Mouse (Mus musculus): ENCODE data around the gene Sult1e1.

Gene Sult1e1

GRCm38 (mm10) chr5:87591494-87591893, at the start of gene Sult1e1:
Sult1e1 (minus strand) TSS chr5:87591594.
- DNase-seq (ENCODE audit: low read depth in 1 of 2, low spot score in 2 of 2) = no peak

GRCm38 (mm10) chr5:87622681-87623080, 31.3 kb upstream of the Sult1e1 start:
- no peak for DNase-seq (ENCODE audit: low read depth in 1 of 2, low spot score in 2 of 2)

DNA sequence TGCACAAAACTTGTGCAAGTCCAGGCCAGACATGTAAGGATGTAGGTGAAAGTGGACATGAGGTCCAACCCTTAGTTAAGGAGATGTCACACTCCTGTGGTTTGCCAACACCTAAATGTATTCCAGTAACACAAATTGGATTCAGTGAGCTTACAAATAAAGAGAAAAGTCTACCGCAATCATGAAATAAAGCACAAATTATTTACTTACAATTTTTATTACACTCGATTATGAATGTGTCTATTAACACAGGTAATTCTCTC, 23.7 kb upstream of the Sult1e1 start:
- DNase-seq (ENCODE audit: low read depth in 1 of 2, low spot score in 2 of 2) = no peak

GRCm38 (mm10) chr5:87614364-87615127, 23.2 kb upstream of the Sult1e1 start:
- no peak for DNase-seq (ENCODE audit: low read depth in 1 of 2, low spot score in 2 of 2)

DNA sequence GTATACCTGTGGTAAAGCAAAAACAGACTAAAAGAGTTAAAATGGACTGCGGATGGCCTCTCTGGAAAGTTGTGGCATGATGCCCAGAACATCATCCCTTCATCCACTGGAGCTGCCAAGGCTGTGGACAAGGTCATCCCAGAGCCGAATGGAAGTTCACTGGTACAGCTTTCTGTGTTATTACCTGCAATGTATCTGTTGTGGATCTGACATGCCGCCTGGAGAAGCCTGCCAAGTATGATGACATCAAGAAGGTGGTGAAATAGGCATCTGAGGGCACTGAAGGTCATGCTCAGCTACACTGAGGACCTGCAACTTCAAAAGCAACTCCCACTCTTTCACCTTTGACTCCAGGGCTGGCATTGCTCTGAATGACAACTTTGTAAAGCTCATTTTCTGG, 9.6 kb upstream of the Sult1e1 start:
- DNase-seq (ENCODE audit: low read depth in 1 of 2, low spot score in 2 of 2) = no peak

GRCm38 (mm10) chr5:87597891-87598290, 6.5 kb upstream of the Sult1e1 start:
- no peak for DNase-seq (ENCODE audit: low read depth in 1 of 2, low spot score in 2 of 2)

DNA sequence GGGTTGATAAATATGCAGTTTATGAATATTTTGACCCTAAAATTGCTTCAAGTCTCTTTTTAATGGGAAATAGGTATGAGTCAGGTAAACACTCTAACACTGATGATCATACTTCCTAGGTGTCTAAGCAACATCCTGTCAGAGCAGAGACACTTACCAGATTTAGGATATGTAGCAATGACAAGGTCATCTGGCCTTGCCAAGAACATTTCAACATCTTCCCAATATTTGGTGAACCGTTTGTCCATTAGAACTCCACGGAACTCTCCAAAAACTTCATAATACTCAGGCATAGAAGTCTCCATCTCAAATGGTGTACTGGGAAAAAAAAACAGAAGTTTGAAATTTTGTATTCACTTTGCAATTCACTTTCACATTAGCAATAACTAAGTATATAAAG, 1.5 kb downstream of the Sult1e1 start:
- DNase-seq (ENCODE audit: low read depth in 1 of 2, low spot score in 2 of 2) = no peak

GRCm38 (mm10) chr5:87580389-87580788, 11.0 kb downstream of the Sult1e1 start:
- no peak for DNase-seq (ENCODE audit: low read depth in 1 of 2, low spot score in 2 of 2)

GRCm38 (mm10) chr5:87574174-87574573, 17.2 kb downstream of the Sult1e1 start:
- DNase-seq (ENCODE audit: low read depth in 1 of 2, low spot score in 2 of 2) = no peak

- DNase-seq (ENCODE audit: low read depth in 1 of 2, low spot score in 2 of 2) = no peak
Observed at GRCm38 (mm10) chr5:87573490-87573889, 17.9 kb downstream of the Sult1e1 start.

GRCm38 (mm10) chr5:87572781-87573180, 18.6 kb downstream of the Sult1e1 start:
- DNase-seq (ENCODE audit: low read depth in 1 of 2, low spot score in 2 of 2) = no peak

DNA sequence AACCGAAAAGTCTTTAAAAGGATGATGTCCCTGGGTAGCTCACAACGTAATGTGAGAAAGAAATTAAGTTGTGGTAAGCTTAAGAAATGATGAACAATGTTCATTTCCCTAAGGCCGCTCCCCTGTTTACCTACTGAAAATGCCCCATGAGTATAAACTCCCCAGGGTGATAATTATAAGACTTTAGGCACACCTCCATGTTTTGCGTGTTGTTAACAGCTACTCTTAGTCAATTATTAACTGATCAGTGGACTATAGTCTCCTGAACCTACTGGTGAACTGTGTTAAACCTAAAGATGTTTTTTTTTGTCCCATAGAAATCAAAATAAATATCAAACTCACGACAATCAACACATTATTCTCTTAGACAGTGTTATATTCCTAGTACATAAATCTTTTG, 22.5 kb downstream of the Sult1e1 start, which contains the start of gene Sult1d1:
Sult1d1 (minus strand) TSS at position 183 of the 400 bp plus-strand sequence.
- no peak for DNase-seq (ENCODE audit: low read depth in 1 of 2, low spot score in 2 of 2)

DNA sequence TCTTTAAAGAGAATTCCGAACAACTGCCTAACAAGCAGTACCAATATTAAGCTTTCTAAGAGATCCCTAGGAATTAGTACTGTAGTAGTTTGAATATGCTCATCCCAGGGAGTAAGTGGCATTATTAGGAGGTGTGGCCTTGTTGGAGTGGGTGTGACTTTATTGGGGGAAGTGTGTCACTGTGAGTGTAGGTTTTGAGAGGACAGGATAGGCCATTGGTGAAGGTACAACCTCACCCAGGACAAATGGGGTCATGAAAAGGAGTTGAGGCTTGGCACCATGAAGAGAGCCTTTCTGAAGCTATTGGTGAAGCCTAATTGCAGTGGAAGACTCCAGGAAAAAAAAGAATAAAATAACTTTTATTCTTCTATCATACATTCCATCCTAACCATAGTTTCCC, 24.1 kb downstream of the Sult1e1 start:
- no peak for DNase-seq (ENCODE audit: low read depth in 1 of 2, low spot score in 2 of 2)

DNA sequence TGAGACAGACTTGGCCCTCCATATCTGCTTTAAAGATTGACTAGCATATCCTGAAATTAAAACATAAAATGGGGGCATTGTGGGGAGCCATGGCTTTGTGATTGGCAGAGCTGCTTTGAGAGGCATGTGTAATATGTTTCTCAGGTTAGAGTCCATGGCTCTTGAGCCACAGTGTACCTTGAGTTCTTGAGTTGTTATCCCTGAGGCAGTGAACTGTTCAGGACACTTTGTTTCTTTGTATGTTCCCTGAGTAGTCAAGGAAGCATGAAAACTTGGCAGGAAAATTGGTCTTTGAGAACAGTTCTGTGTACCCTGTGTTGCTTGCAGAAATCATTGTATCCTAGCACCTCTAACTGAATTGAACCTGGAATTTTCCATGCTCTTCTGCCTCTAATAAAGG, 28.4 kb downstream of the Sult1e1 start:
- no peak for DNase-seq (ENCODE audit: low read depth in 1 of 2, low spot score in 2 of 2)

DNA sequence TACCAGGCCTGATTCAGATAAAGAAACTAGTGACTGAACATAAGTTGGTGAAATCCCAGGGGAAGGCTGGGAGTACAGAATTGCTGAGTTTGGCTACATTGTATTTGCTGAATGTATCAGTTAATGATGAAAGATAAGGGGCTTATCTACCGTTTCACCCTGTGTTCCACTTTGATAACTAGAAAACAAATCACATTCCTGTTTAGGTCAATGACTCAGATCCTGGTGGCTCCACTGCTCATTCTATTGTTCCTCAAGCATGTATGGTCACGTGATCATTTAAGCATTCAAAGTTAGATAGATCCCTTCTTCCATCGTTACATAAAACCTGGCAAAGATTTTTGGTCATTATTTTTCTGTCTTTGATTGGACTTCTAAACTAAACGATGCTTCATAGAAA, 28.9 kb downstream of the Sult1e1 start:
- no peak for DNase-seq (ENCODE audit: low read depth in 1 of 2, low spot score in 2 of 2)

DNA sequence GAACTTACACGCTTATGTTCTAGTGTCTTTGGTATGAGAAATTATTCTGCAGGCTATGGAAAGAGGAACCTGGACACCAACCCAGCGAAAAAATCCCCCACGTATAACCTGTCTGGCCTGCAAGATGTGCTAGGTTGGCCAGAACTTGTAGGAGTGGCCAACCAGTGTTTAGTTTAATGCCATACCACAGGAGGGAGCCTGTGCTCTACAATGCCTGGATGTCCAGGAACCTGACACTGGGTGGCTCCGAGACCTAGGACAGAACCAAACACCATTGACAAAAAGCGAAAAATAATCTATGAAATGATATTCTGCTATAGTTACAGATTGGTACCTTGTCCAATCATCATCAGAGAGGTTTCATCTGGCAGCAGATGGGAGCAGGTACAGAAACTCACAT, 31.2 kb downstream of the Sult1e1 start:
- DNase-seq (ENCODE audit: low read depth in 1 of 2, low spot score in 2 of 2) = no peak

DNA sequence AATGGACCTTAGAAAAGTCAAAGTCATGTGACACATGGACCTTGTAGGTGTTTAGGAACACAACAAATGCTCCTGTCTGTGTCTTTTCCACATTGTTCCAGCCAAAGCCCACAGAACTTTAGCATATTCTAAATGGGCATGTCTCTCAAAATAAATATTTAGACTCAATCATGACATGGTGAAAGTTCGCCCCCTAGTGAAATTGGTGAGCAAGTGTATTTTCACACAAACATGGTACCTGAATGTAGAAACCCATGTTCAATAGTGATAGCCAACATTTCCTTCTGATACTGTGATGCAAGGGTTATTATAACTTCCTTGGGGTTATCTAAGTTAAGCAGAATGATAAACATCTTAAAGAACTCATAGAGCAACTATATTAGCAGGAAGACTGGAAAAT, 40.5 kb downstream of the Sult1e1 start:
- DNase-seq (ENCODE audit: low read depth in 1 of 2, low spot score in 2 of 2) = no peak

DNA sequence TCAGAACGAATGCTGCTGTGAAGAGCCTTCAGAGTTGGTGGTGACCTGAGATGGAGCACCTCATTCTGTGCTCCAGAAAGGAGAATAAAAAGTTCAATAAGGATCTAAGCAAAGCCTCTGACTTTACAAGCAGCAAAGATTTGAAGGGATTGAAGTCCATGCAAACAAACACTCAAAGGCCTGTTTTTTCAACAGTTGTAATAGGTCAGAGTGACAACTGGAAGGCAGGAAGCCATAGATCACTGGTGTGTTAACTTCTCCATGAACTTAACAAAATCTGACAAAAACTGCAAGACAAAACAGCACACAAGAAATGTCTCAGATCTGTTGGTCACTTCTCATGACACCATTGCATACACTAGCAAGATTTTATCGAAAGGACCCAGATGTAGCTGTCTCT, 53.3 kb downstream of the Sult1e1 start, which contains the start of gene Sult1b1:
Sult1b1 (minus strand) TSS at position 85 of the 400 bp plus-strand sequence.
- DNase-seq (ENCODE audit: low read depth in 1 of 2, low spot score in 2 of 2) = no peak

DNA sequence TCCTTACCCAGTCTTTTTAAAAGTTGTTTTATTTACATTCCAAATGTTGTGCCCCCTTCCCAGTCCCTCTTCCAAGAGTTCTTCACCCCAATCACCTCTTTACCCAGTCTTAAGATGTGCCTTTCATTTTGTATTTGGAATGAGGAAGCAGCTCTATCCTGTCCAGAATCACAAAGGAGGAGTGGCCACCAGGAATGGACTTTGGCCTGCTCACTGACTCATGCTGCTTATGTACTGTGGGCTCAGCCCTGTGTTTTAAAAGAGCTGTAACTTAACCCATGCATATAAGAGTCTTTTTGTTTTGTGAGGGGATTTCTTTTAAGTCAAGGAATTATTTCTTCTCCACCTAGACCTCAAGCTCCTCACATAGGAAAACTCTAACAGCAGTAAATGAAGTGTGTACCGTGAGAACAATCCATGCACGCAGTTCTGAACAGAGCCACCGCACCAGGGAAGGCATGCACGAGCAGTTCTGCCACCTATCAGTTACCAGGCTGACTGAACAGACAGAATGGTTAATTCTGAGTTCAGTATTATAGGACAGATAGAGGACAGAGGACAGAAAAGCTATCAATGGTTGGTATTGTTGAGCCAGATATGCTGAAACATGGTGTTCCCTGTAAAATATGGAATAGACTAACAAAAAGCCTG, 55.3 kb downstream of the Sult1e1 start:
- no peak for DNase-seq (ENCODE audit: low read depth in 1 of 2, low spot score in 2 of 2)

DNA sequence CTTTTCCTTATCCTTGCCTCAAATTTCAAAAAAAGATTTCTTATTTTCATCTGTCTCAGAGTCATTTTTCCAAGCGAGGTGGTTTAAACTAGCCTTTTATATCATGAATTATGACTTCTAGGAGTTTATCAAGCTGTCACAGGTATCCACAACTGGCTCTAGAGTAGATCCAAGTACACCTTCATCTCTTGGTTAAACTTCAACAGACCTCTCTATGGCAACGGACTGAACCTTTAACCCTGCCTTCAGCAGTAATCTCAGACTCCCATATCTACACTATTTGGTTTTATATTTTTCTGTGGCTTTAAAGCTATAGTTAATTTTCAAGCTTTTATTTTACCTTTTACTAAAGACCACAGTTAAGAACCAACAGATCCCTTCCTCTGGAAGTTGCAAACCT, 59.1 kb downstream of the Sult1e1 start:
- DNase-seq (ENCODE audit: low read depth in 1 of 2, low spot score in 2 of 2) = no peak
